Mouse (Mus musculus) adrenal gland, postnatal 10 days (tissue): ENCODE measurements around the gene Mettl7a3. TPM values are rescaled to one million over a fixed set of nuclear protein-coding genes. Genes with fewer than 3 reads are reported as not detected.
A peak's percentile ranks its signal among the peaks of the same experiment; 100 is the strongest.

Experiments used
- DNase-seq: peaks from one replicate; pipeline ENCODE4 v3.0.0; 2021; ENCODE audit warnings: mixed read lengths
- total RNA-seq, 2 experiments: library from RNA; stranded (reverse); gene quantifications; 2 replicates each; pipeline ENCODE4 v1.2.3; 2021

Mettl7a3 gene
- total RNA-seq, 2 experiments from 2014 or later, result 0.18 to 0.64 TPM

DNA sequence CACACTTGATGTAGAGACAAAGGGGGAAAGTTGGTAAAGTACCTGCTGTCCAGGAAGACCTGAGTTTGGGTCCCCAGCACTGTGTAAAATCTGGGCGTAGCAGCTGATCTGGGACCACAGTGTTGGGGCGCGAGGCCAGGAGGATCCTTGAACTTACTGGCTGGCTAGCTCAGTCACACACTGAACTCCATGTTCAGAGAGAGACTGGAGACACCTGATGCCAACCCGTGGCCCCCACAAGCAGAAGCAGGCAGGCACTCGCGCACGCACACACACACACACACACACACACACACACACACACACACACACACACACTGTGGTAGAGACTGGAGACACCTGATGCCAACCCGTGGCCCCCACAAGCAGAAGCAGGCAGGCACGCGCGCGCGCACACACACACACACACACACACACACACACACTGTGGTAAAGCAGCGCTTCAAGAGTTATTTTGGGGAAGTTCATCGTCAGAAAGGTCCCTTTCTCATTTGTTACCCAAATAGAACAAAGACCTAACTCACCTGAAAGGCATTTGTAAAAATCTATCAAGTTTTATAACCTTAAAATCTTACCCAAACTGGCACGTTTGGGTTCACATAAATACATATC is 53.6 kb downstream of the Mettl7a3 start:
- no peak for DNase-seq

DNA sequence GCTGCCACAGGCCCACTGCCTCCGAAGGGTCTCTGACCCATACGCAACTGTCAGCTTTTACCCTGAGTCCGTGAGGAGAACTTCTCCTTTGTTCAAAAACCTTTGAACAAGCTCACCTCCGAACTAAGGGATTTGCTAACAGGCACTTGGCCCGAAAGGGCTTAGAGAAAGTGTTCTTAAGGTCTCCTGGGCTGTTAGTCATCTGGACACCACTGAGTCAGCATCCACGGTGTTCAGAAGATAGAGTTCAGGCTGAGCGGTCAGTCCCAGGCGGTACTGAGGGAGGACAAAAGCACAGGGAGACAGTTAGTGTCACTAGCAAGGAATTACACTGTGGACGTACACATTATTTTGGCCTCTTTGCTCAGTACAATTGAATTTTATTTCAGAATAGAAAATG is 54.2 kb downstream of the Mettl7a3 start:
- DNase-seq, result peak; percentile 31

Other genes with a start within 250 kb of the Mettl7a3 start
- gene Atf1, start 107.1 kb upstream of the Mettl7a3 start, total RNA-seq, result 10 to 100 TPM; 49.6 to 56.3 TPM
- gene Tmprss12, start 54.1 kb upstream of the Mettl7a3 start, total RNA-seq, result not detected
- 10 to 100 TPM; 67.7 to 72.2 TPM for gene Mettl7a1, start 30.8 kb upstream of the Mettl7a3 start, total RNA-seq
- gene Methig1, start 18.2 kb downstream of the Mettl7a3 start, total RNA-seq, result under 1 TPM in 1 of 2 experiments, not detected in 1; 0.67 TPM
- gene Mettl7a2, start 18.3 kb downstream of the Mettl7a3 start, total RNA-seq, result 1 to 10 TPM; 1.2 to 1.8 TPM
- gene Higd1c, start 29.6 kb downstream of the Mettl7a3 start, total RNA-seq, result under 1 TPM in 1 of 2 experiments, not detected in 1; 0.70 TPM
- gene Gm5475, start 87.2 kb downstream of the Mettl7a3 start, total RNA-seq, result under 1 TPM in 1 of 2 experiments, not detected in 1; 0.09 TPM
- 10 to 100 TPM; 60.6 to 72.7 TPM for gene Slc11a2, start 90.1 kb downstream of the Mettl7a3 start, total RNA-seq
- 100 to 1,000 TPM; 298 to 353 TPM for gene Letmd1, start 134.1 kb downstream of the Mettl7a3 start, total RNA-seq
- gene Csrnp2, start 160.6 kb downstream of the Mettl7a3 start, total RNA-seq, result 1 to 10 TPM; 4.4 to 5.5 TPM
- 10 to 100 TPM; 18.1 to 24.6 TPM for gene Tfcp2, start 217.1 kb downstream of the Mettl7a3 start, total RNA-seq